Mouse (Mus musculus): ENCODE data around the gene 4932438H23Rik. TPM values are rescaled to one million over a fixed set of nuclear protein-coding genes. Genes with fewer than 3 reads are reported as not detected.

4932438H23Rik gene
- polyA plus RNA-seq, 1 experiment: 1.6 TPM

DNA sequence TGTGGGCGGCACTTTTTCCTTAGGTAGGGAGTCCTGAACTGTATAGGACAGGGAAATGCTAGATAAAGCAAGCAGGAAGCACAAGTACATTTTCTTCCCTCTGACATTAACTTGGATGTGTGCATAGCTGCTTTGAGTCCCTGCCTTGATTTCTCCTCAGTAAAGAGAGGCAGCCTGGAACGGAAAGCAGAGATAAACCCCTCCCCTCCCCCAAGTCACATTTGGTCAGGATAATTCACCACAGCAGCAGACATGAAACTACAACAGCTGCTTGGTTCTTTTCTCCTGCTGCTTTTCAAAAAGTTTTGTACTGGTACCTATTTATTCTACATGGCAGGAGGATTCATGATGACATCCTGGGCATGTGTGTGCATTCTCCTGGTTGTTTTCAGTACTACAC, 5.6 kb upstream of the 4932438H23Rik start:
- Histone ChIP-seq H3K4me1 (ENCODE audit: control insufficient read depth, insufficient read depth, insufficient read length, low read length) (no peaks in the 10 kb centered on the region), H3K4me3 (ENCODE audit: low read depth, low read length) (no peak overlapping the region), H3K36me3 (ENCODE audit: control insufficient read depth, insufficient read depth, low read length) (no peaks in the 10 kb centered on the region), H3K27me3 (ENCODE audit: control insufficient read depth, insufficient read depth, low read length) (no peaks in the 10 kb centered on the region), H3K27ac (ENCODE audit: insufficient read depth, low read depth, low read length) (no peak overlapping the region)
- no peak for TF ChIP-seq CTCF (IDR thresholded peaks at IDR 0.05; ENCODE audit: extremely low read depth, insufficient read length, insufficient replicate concordance, low read depth, low read length)
- TF ChIP-seq POLR2A (IDR thresholded peaks at IDR 0.05; ENCODE audit: low read depth, low read length): no peak
- WGBS: 48% methylated on average over 2 of the region's 2 CpGs

DNA sequence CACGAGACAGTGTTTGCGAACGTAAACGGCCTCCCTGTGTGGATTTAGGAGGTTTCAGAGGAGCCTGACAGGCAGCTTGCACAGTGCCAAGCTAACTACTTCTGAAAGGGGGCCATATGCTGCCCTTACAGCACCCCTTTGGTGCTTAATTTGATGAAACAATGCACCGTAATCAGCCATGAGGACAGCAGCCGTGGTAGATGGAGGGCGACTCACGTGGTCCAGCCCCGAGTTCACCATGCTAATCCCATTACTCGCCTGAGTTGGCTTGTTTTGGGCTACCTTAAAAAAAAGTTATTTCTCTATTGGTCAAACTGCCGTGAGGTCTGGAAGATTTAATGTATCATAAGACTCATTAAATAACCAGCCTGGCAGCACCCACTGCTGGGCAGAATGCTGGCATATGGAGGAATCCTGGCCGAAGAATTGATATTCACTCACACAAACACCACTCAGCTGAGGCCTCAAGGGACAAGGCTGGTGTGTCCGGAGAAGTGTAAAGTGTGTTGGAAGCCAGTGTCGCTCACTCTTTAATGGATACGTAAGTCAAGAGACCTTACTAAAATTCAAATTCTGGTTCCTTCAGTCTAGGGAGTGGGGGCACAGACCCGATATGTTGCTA, 4.6 kb upstream of the 4932438H23Rik start:
- no peak overlapping the region for H3K27ac ChIP-seq (ENCODE audit: insufficient read depth, low read depth, low read length)
- H3K4me3 ChIP-seq (ENCODE audit: low read depth, low read length): no peak overlapping the region
- no peaks in the 10 kb centered on the region for H3K36me3 ChIP-seq (ENCODE audit: control insufficient read depth, insufficient read depth, low read length)
- WGBS: 76% methylated on average over 16 of the region's 16 CpGs
- no peaks in the 10 kb centered on the region for H3K27me3 ChIP-seq (ENCODE audit: control insufficient read depth, insufficient read depth, low read length)
- no peaks in the 10 kb centered on the region for H3K4me1 ChIP-seq (ENCODE audit: control insufficient read depth, insufficient read depth, insufficient read length, low read length)
- TF ChIP-seq POLR2A (IDR thresholded peaks at IDR 0.05; ENCODE audit: low read depth, low read length): no peak
- TF ChIP-seq CTCF (IDR thresholded peaks at IDR 0.05; ENCODE audit: extremely low read depth, insufficient read length, insufficient replicate concordance, low read depth, low read length): no peak

DNA sequence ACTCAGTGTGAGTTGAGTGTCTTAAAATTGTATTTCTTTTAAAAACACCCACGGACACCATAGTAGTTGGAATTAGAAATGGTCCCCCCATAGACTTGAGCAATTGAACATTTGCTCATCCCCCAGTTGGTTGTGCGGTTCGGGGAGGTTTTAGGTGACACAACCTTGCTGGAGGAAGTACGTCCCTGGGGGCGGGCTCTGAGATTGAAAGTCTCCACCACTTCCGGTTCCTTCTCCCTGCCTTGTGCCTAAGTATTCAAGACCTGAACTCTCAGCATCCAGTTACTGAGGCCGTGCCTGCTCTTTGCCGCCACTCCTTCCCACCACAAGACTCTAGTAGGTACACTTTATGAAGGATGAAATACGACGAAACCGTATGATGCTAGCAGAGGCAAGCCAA, 2.9 kb upstream of the 4932438H23Rik start:
- TF ChIP-seq POLR2A (IDR thresholded peaks at IDR 0.05; ENCODE audit: low read depth, low read length): no peak
- TF ChIP-seq CTCF (IDR thresholded peaks at IDR 0.05; ENCODE audit: extremely low read depth, insufficient read length, insufficient replicate concordance, low read depth, low read length): no peak
- 87% methylated on average over 11 of the region's 11 CpGs for WGBS
- H3K36me3 ChIP-seq (ENCODE audit: control insufficient read depth, insufficient read depth, low read length): no peaks in the 10 kb centered on the region
- H3K4me1 ChIP-seq (ENCODE audit: control insufficient read depth, insufficient read depth, insufficient read length, low read length): no peaks in the 10 kb centered on the region
- no peak overlapping the region for H3K27ac ChIP-seq (ENCODE audit: insufficient read depth, low read depth, low read length)
- no peaks in the 10 kb centered on the region for H3K27me3 ChIP-seq (ENCODE audit: control insufficient read depth, insufficient read depth, low read length)
- no peak overlapping the region for H3K4me3 ChIP-seq (ENCODE audit: low read depth, low read length)

GRCm38 (mm10) chr16:91096984-91097506, 2.1 kb upstream of the 4932438H23Rik start:
- Histone ChIP-seq H3K36me3 (ENCODE audit: control insufficient read depth, insufficient read depth, low read length) (no peaks in the 10 kb centered on the region), H3K4me1 (ENCODE audit: control insufficient read depth, insufficient read depth, insufficient read length, low read length) (no peaks in the 10 kb centered on the region), H3K27me3 (ENCODE audit: control insufficient read depth, insufficient read depth, low read length) (no peaks in the 10 kb centered on the region), H3K27ac (ENCODE audit: insufficient read depth, low read depth, low read length) (no peak overlapping the region), H3K4me3 (ENCODE audit: low read depth, low read length) (no peak overlapping the region)
- WGBS: 83% methylated on average over 4 of the region's 4 CpGs
- TF ChIP-seq POLR2A (IDR thresholded peaks at IDR 0.05; ENCODE audit: low read depth, low read length) (no peak), CTCF (IDR thresholded peaks at IDR 0.05; ENCODE audit: extremely low read depth, insufficient read length, insufficient replicate concordance, low read depth, low read length) (no peak)

DNA sequence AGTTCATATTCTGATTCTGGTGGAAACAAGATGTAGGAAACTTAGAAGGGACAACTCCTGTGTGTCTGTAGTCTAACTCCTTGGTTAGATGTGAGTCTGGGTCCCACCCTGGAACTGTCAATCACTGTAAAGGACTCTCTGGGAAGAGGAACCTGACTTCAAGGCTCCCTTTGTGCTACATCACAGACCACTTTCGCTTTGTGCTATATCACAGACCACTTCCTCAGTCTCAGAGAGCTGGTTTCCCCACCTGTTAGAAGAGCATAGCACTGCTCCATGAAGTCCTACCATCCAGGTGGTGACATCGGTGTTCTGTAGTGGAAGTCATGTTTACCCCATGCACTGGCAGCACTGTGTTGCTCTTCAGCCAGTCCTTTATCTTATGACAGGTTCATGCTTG, 1.1 kb upstream of the 4932438H23Rik start:
- H3K4me3 ChIP-seq (ENCODE audit: low read depth, low read length): no peak overlapping the region
- no peaks in the 10 kb centered on the region for H3K4me1 ChIP-seq (ENCODE audit: control insufficient read depth, insufficient read depth, insufficient read length, low read length)
- no peak overlapping the region for H3K27ac ChIP-seq (ENCODE audit: insufficient read depth, low read depth, low read length)
- no peaks in the 10 kb centered on the region for H3K27me3 ChIP-seq (ENCODE audit: control insufficient read depth, insufficient read depth, low read length)
- no peaks in the 10 kb centered on the region for H3K36me3 ChIP-seq (ENCODE audit: control insufficient read depth, insufficient read depth, low read length)
- no peak for TF ChIP-seq POLR2A (IDR thresholded peaks at IDR 0.05; ENCODE audit: low read depth, low read length)
- no peak for TF ChIP-seq CTCF (IDR thresholded peaks at IDR 0.05; ENCODE audit: extremely low read depth, insufficient read length, insufficient replicate concordance, low read depth, low read length)
- 71% methylated on average over 2 of the region's 2 CpGs for WGBS

GRCm38 (mm10) chr16:91086642-91087306, 8.1 kb downstream of the 4932438H23Rik start:
- WGBS: 37% methylated on average over 4 of the region's 4 CpGs
- no peaks in the 10 kb centered on the region; the same call in 1 of the 2 replicates for H3K27me3 ChIP-seq (ENCODE audit: control insufficient read depth, insufficient read depth, low read length)
- no peaks in the 10 kb centered on the region for H3K36me3 ChIP-seq (ENCODE audit: control insufficient read depth, insufficient read depth, low read length)
- no peak for TF ChIP-seq CTCF (IDR thresholded peaks at IDR 0.05; ENCODE audit: extremely low read depth, insufficient read length, insufficient replicate concordance, low read depth, low read length)
- no peak overlapping the region for H3K4me3 ChIP-seq (ENCODE audit: low read depth, low read length)
- H3K27ac ChIP-seq (ENCODE audit: insufficient read depth, low read depth, low read length): no peak overlapping the region
- no peaks in the 10 kb centered on the region; the same call in 1 of the 2 replicates for H3K4me1 ChIP-seq (ENCODE audit: control insufficient read depth, insufficient read depth, insufficient read length, low read length)

DNA sequence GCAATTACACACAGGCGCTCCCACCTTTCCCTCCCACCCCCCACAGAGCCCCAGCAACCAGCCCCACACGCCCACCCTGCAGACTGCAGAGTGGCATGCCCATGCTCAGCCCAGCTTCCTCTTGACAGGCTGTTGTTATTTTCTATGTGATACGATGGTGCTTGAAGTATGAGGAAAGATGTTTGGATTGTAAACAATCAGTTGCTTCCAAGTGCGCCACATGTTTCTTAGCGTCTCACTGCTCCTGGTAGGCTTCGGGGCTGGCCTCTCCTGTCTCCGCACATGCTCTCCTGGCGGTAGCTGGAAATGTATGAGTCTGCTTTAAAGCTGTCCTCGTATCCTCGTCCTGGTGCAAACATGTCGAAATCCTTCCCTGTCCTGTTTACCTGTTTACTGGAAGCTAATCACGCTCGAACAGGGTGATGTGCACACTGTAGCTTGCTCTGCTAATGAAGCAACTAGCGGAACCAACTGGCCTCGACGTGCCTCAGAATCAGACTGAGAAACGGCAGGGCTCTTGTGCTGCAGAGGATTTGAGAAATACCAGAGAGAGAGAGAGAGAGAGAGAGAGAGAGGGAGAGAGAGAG, 9.6 kb downstream of the 4932438H23Rik start:
- WGBS: 63% methylated on average over 17 of the region's 17 CpGs
- H3K27me3 ChIP-seq (ENCODE audit: control insufficient read depth, insufficient read depth, low read length): no peaks in the 10 kb centered on the region; the same call in 1 of the 2 replicates
- no peak overlapping the region for H3K4me3 ChIP-seq (ENCODE audit: low read depth, low read length)
- no peak overlapping the region for H3K27ac ChIP-seq (ENCODE audit: insufficient read depth, low read depth, low read length)
- H3K4me1 ChIP-seq (ENCODE audit: control insufficient read depth, insufficient read depth, insufficient read length, low read length): no peaks in the 10 kb centered on the region; the same call in 1 of the 2 replicates
- no peak for TF ChIP-seq CTCF (IDR thresholded peaks at IDR 0.05; ENCODE audit: extremely low read depth, insufficient read length, insufficient replicate concordance, low read depth, low read length)
- no peak for TF ChIP-seq POLR2A (IDR thresholded peaks at IDR 0.05; ENCODE audit: low read depth, low read length)
- no peaks in the 10 kb centered on the region for H3K36me3 ChIP-seq (ENCODE audit: control insufficient read depth, insufficient read depth, low read length)
